Mouse (Mus musculus) embryonic fibroblast, embryonic 13.5 days (primary cell): ENCODE results near the gene Soga1.

ENCODE experiments used
- CTCF ChIP-seq: IDR thresholded peaks from 2 replicates; pipeline ENCODE4 v1.5.1; 2011; ENCODE audit warnings: mild to moderate bottlenecking, control low read depth, low read length, moderate library complexity, borderline replicate concordance; ENCODE audit not compliant: insufficient read depth
- POLR2A ChIP-seq: IDR thresholded peaks from 2 replicates; pipeline ENCODE4 v1.6.1; 2011; ENCODE audit warnings: low read depth, mild to moderate bottlenecking, control low read depth, low read length, moderate library complexity

GRCm38 (mm10) chr2:157045932-157046331, 33.1 kb downstream of the Soga1 start:
- TF ChIP-seq CTCF = no peak
- TF ChIP-seq POLR2A = no peak
